In the genomic region with DNA sequence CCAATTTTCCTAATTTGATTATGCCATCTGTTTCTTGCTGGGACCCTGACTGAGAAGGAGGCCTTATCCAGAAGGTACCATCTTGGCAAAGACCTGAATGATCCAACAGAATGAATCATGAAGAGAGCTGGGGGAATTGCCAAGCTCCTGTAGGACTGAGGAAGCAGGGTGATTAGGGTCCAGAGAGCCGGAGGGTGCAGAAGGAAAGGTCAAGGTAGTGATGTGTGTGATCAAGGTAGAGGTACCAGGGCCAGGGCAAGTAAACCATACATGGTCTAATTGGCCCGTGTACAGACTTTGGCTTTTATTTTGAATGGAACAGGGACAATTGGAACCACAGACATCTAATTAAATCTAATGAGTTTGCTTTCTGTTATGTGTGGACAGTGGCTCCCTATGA, we compare ENCODE assay signal across 22 mouse cellular contexts. TPM values are rescaled to one million over a fixed set of nuclear protein-coding genes. Genes with fewer than 3 reads are reported as not detected.
DNase-seq lines count a peak whose midpoint lies in the region; TF ChIP-seq lines count a peak whose summit lies in the region.
"Had no signal": no experiment of that assay in that cellular context is flagged by ENCODE, and none has a peak within 500 bp of the region (broad histone marks: within the 10 kb centered on the region; RNA-seq: fewer than 3 reads in every experiment).

No protein-coding gene starts in this region.

- no peak for TF ChIP-seq CTCF in left cerebral cortex, adult 2 months (IDR thresholded peaks at IDR 0.05)
- TF ChIP-seq CTCF in brain, embryonic 14.5 days (IDR thresholded peaks at IDR 0.05; ENCODE audit: borderline replicate concordance, extremely low read depth, insufficient read depth, insufficient read length), result no peak

- intact Hi-C loops in left cerebral cortex, postnatal 4 days (cut with DNase I), result no loop called here
- intact Hi-C loops in left cerebral cortex, adult 2 months (cut with DNase I), result no loop called here
- intact Hi-C loops in heart, postnatal 14 days (cut with DNase I), result loop anchor here (5.0 kb wide), 1 partner anchor 207 kb away; no protein-coding TSS in a partner anchor

- no peak overlapping the region for H3K4me3 ChIP-seq in left cerebral cortex, adult 2 months
- H3K4me3 ChIP-seq: embryonic facial prominence, embryonic 13.5 days; erythroblast, embryonic 14.5 days; forebrain, embryonic 15.5 days; heart, embryonic 15.5 days; kidney, embryonic 15.5 days; limb, embryonic 15.5 days; midbrain, embryonic 12.5 days had no signal

- DNase-seq in left cerebral cortex, postnatal 4 days, result peak; percentile 18
- DNase-seq in left cerebral cortex, adult 2 months (ENCODE audit: extremely low spot score in 1 of 2, low spot score in 2 of 2), result no peak
- DNase-seq in brain, embryonic 14.5 days (ENCODE audit: low read depth), result peak; percentile 60
- peak; percentile 67 for DNase-seq in cerebellum, adult 8-10 months
- peak; percentile 29 to 66 for DNase-seq in cerebellum, postnatal 36 days
- no peak for DNase-seq in heart, postnatal 14 days
- DNase-seq in heart, adult 11 months, result no peak
- no peak for DNase-seq in gastrocnemius, postnatal 25 days
- DNase-seq: adrenal gland, postnatal 25 days; gastrocnemius, postnatal 36 days; kidney, adult 11 months; kidney, postnatal 36 days; lung, embryonic 14.5 days had no signal

- TF ChIP-seq POLR2A in brain, embryonic 14.5 days (IDR thresholded peaks at IDR 0.05; ENCODE audit: borderline replicate concordance, extremely low read depth, insufficient read depth, insufficient read length, poor library complexity, severe bottlenecking), result no peak

- no peak overlapping the region for H3K27ac ChIP-seq in left cerebral cortex, adult 2 months
- H3K27ac ChIP-seq: embryonic facial prominence, embryonic 13.5 days; forebrain, embryonic 15.5 days; heart, embryonic 15.5 days; kidney, embryonic 15.5 days; limb, embryonic 15.5 days; liver, embryonic 14.5 days; midbrain, embryonic 12.5 days; stomach, postnatal 0 days had no signal

RNA-seq across cellular contexts. Expression of a gene that starts 4.1 kb away (rescaled TPM):
- total RNA-seq in left cerebral cortex, postnatal 4 days (2021), result 10 to 100 TPM; 35.6 to 41.1 TPM
- 10 to 100 TPM; 50.7 to 54.7 TPM for total RNA-seq in left cerebral cortex, adult 2 months (2021)
- polyA plus RNA-seq in brain, embryonic 14.5 days (2012; rRNA removed), result 20.3 and 20.5 TPM in 2 replicates
- 10 to 100 TPM; 14.6 to 14.7 TPM for total RNA-seq in heart, postnatal 14 days (2021)
- total RNA-seq in gastrocnemius, postnatal 25 days (2021), result 10 to 100 TPM; 10.1 to 11.1 TPM

RNA-seq across cellular contexts. Expression of a gene that starts 57.2 kb away (rescaled TPM):
- 10 to 100 TPM; 67.9 to 74.0 TPM for total RNA-seq in left cerebral cortex, postnatal 4 days (2021)
- 10 to 100 TPM; 37.1 to 41.7 TPM for total RNA-seq in left cerebral cortex, adult 2 months (2021)
- polyA plus RNA-seq in brain, embryonic 14.5 days (2012; rRNA removed), result 60.1 and 64.2 TPM in 2 replicates
- 10 to 100 TPM; 11.1 to 12.4 TPM for total RNA-seq in heart, postnatal 14 days (2021)
- total RNA-seq in gastrocnemius, postnatal 25 days (2021), result 10 to 100 TPM; 59.8 to 62.8 TPM

Comparison
In these comparisons a context has a peak if more than half of its experiments do, and no peak if none do; other contexts are left out.
1. DNase-seq: peak in left cerebral cortex, postnatal 4 days (single experiment), brain, embryonic 14.5 days (single experiment), cerebellum, adult 8-10 months (single experiment) and cerebellum, postnatal 36 days (2 of 2); none in left cerebral cortex, adult 2 months (0 of 2), heart, postnatal 14 days (0 of 2), heart, adult 11 months (single experiment) and gastrocnemius, postnatal 25 days (single experiment).